Mouse (Mus musculus) monocyte, adult 2 months (primary cell): Measurements from ENCODE around the gene 2010109A12Rik.

Source experiments
- DNase-seq, 2 experiments: peaks; one replicate each; pipeline ENCODE4 v3.0.0; 2022; ENCODE audit warnings: low spot score in 2 of 2, low read depth in 1 of 2

The 2010109A12Rik gene

GRCm38 (mm10) chr5:93229527-93229926 is 23.2 kb downstream of the 2010109A12Rik start:
- no peak for DNase-seq

GRCm38 (mm10) chr5:93231721-93232120 is 25.4 kb downstream of the 2010109A12Rik start:
- no peak for DNase-seq

GRCm38 (mm10) chr5:93232838-93233237 is 26.5 kb downstream of the 2010109A12Rik start:
- no peak for DNase-seq

GRCm38 (mm10) chr5:93234130-93234529 is 27.8 kb downstream of the 2010109A12Rik start:
- no peak for DNase-seq

- DNase-seq, result no peak
These were observed 28.3 kb downstream of the 2010109A12Rik start for GRCm38 (mm10) chr5:93234605-93235004.

GRCm38 (mm10) chr5:93235888-93236287 is 29.6 kb downstream of the 2010109A12Rik start:
- no peak for DNase-seq

GRCm38 (mm10) chr5:93236541-93236940 is 30.2 kb downstream of the 2010109A12Rik start:
- no peak for DNase-seq

GRCm38 (mm10) chr5:93239590-93240544 is 33.5 kb downstream of the 2010109A12Rik start:
- DNase-seq, result no peak

GRCm38 (mm10) chr5:93245280-93245679 is 39.0 kb downstream of the 2010109A12Rik start:
- DNase-seq, result no peak

GRCm38 (mm10) chr5:93249940-93250578 is 43.7 kb downstream of the 2010109A12Rik start:
- no peak for DNase-seq

- no peak for DNase-seq
These were observed 44.9 kb downstream of the 2010109A12Rik start for GRCm38 (mm10) chr5:93251001-93251760.

- no peak for DNase-seq
These were observed 49.5 kb downstream of the 2010109A12Rik start for GRCm38 (mm10) chr5:93255759-93256265.

GRCm38 (mm10) chr5:93256820-93257405 is 50.6 kb downstream of the 2010109A12Rik start:
- no peak for DNase-seq

GRCm38 (mm10) chr5:93259349-93259748 is 53.0 kb downstream of the 2010109A12Rik start:
- no peak for DNase-seq

GRCm38 (mm10) chr5:93260983-93261382 is 54.7 kb downstream of the 2010109A12Rik start:
- DNase-seq, result no peak

GRCm38 (mm10) chr5:93262751-93263150 is 56.4 kb downstream of the 2010109A12Rik start:
- no peak for DNase-seq
